Mouse (Mus musculus): ENCODE measurements around the gene Spata25. TPM values are rescaled to one million over a fixed set of nuclear protein-coding genes. Genes with fewer than 3 reads are reported as not detected.
A peak's percentile ranks its signal among the peaks of the same experiment; 100 is the strongest.

The Spata25 gene
- polyA plus RNA-seq, 1 experiment from 2014 or later, result not detected

DNA sequence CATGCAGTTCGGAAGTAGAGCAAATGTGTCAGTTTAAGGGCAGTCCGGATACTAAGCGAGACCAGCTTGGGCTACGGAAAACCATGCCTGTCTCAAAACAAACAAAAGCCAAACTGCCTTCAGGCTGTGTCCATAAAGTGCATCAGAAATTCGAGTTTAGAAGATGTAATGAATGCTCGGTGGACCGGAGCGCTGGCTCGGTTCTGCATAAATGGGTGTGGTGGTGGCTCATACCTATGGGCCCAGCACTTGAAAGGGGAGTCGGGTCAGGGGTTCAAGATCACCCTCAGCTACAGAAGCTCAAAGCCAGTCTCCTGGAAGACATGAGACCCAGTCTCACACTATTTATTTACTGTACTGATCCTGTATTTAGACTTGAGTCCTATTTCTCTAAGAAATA is 40.6 kb downstream of the Spata25 start:
- Histone ChIP-seq H3K4me1 (ENCODE audit: control insufficient read depth, insufficient read depth, low read length) (0 out of 2 replicates have a peak, but pooled peaks cover 2% of the 10 kb centered on the region), H3K4me3 (ENCODE audit: low read depth, low read length) (no peak overlapping the region), H3K9me3 (ENCODE audit: control insufficient read depth, low read length) (no peaks in the 10 kb centered on the region), H3K4me2 (ENCODE audit: low read depth, severe bottlenecking) (no peak overlapping the region), H3K36me3 (ENCODE audit: control insufficient read depth, insufficient read depth, low read length) (no peaks in the 10 kb centered on the region; the same call in 1 of the 2 replicates), H3K27me3 (ENCODE audit: control insufficient read depth, insufficient read depth, low read length) (no peaks in the 10 kb centered on the region), H3K9ac (ENCODE audit: low read length) (no peak overlapping the region), H3K27ac (replicated peaks; ENCODE audit: low read depth, low read length) (no peak overlapping the region)
- DNase-seq (ENCODE audit: low spot score), result no peak
- 83% methylated on average over 10 of the region's 10 CpGs for WGBS
- ATAC-seq (ENCODE audit: insufficient number of reproducible peaks, low FRiP score, low TSS enrichment, low read depth), result no peak

GRCm38 (mm10) chr2:164787032-164787431 is 41.3 kb downstream of the Spata25 start:
- Histone ChIP-seq H3K9me3 (ENCODE audit: control insufficient read depth, low read length) (no peaks in the 10 kb centered on the region), H3K36me3 (ENCODE audit: control insufficient read depth, insufficient read depth, low read length) (no peaks in the 10 kb centered on the region), H3K4me3 (ENCODE audit: low read depth, low read length) (no peak overlapping the region), H3K27me3 (ENCODE audit: control insufficient read depth, insufficient read depth, low read length) (no peaks in the 10 kb centered on the region), H3K4me1 (ENCODE audit: control insufficient read depth, insufficient read depth, low read length) (0 out of 2 replicates have a peak, but pooled peaks cover 2% of the 10 kb centered on the region), H3K9ac (ENCODE audit: low read length) (no peak overlapping the region), H3K4me2 (ENCODE audit: low read depth, severe bottlenecking) (peak overlapping the region; percentile 93), H3K27ac (replicated peaks; ENCODE audit: low read depth, low read length) (no peak overlapping the region)
- DNase-seq (ENCODE audit: low spot score) (no peak), ATAC-seq (ENCODE audit: insufficient number of reproducible peaks, low FRiP score, low TSS enrichment, low read depth) (no peak)
- WGBS, result 86% methylated on average over 3 of the region's 3 CpGs

DNA sequence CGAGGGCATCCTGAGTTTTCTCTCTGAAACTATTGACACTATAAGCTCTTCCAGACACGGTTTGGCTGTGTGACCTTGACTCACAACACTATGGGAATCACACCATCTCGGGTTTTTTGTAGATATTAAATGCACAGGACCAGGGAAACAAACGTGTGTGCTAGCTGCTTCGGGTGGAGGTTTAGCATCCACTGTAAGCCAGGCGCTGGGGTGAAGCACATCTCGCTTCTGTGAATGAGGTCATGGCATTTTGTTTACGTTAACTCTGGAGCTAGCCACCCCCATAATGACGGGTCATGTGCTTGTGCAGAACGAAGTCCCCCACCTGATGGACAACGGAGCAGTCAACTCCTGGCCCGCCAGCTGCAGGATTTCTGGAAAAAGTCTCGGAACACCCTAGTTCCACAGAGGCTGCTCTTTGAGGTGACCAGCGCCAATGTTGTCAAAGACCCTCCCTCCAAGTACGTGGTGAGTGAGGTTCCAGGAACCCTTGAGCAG is 41.9 kb downstream of the Spata25 start:
- ATAC-seq (ENCODE audit: insufficient number of reproducible peaks, low FRiP score, low TSS enrichment, low read depth) (no peak), DNase-seq (ENCODE audit: low spot score) (no peak)
- WGBS, result 9% methylated on average over 15 of the region's 15 CpGs
- Histone ChIP-seq H3K4me2 (ENCODE audit: low read depth, severe bottlenecking) (peak overlapping the region; percentile 93), H3K9me3 (ENCODE audit: control insufficient read depth, low read length) (no peaks in the 10 kb centered on the region), H3K36me3 (ENCODE audit: control insufficient read depth, insufficient read depth, low read length) (no peaks in the 10 kb centered on the region), H3K27me3 (ENCODE audit: control insufficient read depth, insufficient read depth, low read length) (no peaks in the 10 kb centered on the region), H3K9ac (ENCODE audit: low read length) (peak overlapping the region; percentile 68), H3K4me3 (ENCODE audit: low read depth, low read length) (peak overlapping the region; percentile 64), H3K27ac (replicated peaks; ENCODE audit: low read depth, low read length) (no peak overlapping the region), H3K4me1 (ENCODE audit: control insufficient read depth, insufficient read depth, low read length) (0 out of 2 replicates have a peak, but pooled peaks cover 2% of the 10 kb centered on the region)

- no peaks in the 10 kb centered on the region for H3K27me3 ChIP-seq (ENCODE audit: control insufficient read depth, insufficient read depth, low read length)
- WGBS, result under 1% methylated on average over 73 of the region's 89 CpGs
- H3K36me3 ChIP-seq (ENCODE audit: control insufficient read depth, insufficient read depth, low read length), result no peaks in the 10 kb centered on the region
- H3K27ac ChIP-seq (replicated peaks; ENCODE audit: low read depth, low read length), result peak within 1 kb of the TSS; percentile 45; the same call in 1 of the 2 replicates
- DNase-seq (ENCODE audit: low spot score), result peak; percentile 89
- ATAC-seq (ENCODE audit: insufficient number of reproducible peaks, low FRiP score, low TSS enrichment, low read depth), result peak; percentile 89
- peak within 1 kb of the TSS; percentile 64 for H3K4me3 ChIP-seq (ENCODE audit: low read depth, low read length)
- H3K4me2 ChIP-seq (ENCODE audit: low read depth, severe bottlenecking), result peak within 1 kb of the TSS; percentile 93
- peak within 1 kb of the TSS; percentile 68 for H3K9ac ChIP-seq (ENCODE audit: low read length)
- H3K4me1 ChIP-seq (ENCODE audit: control insufficient read depth, insufficient read depth, low read length), result 0 out of 2 replicates have a peak, but pooled peaks cover 2% of the 10 kb centered on the region
- H3K9me3 ChIP-seq (ENCODE audit: control insufficient read depth, low read length), result no peaks in the 10 kb centered on the region
These were observed 42.6 kb downstream of the Spata25 start, which contains the start of gene Snx21 for GRCm38 (mm10) chr2:164785481-164786387. Gene Snx21 (plus strand): TSS chr2:164785823.

DNA sequence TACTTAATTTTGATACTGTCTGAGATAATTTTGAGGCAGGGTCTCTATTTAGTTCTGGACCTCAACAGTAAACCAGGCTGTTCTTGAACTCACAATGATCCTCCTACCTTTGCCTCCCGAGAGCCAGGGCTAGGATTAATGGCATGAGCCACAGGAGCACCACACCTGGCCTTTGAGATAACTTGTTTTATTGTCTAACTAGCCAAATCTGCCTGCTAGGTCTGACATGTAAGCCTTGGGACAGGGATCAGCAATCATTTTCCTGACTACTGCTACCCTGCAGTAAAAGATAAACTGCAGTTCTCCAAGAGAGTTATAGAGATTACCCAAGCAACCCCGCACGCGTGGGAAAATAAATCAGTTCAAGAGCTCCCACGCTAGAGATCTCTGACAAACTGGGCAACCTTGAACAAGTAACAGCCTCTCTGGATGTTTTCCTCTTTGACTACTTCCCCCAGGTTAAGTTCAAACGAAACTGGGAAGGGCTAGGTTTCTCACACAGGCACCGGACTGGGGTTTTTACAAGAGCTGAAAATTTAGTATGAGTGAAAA is 43.4 kb downstream of the Spata25 start:
- DNase-seq (ENCODE audit: low spot score) (no peak), ATAC-seq (ENCODE audit: insufficient number of reproducible peaks, low FRiP score, low TSS enrichment, low read depth) (no peak)
- 14% methylated on average over 7 of the region's 7 CpGs for WGBS
- H3K4me2 ChIP-seq (ENCODE audit: low read depth, severe bottlenecking), result peak overlapping the region; percentile 93
- no peaks in the 10 kb centered on the region for H3K9me3 ChIP-seq (ENCODE audit: control insufficient read depth, low read length)
- H3K4me3 ChIP-seq (ENCODE audit: low read depth, low read length), result peak overlapping the region; percentile 64
- H3K4me1 ChIP-seq (ENCODE audit: control insufficient read depth, insufficient read depth, low read length), result 0 out of 2 replicates have a peak, but pooled peaks cover 2% of the 10 kb centered on the region
- no peak overlapping the region for H3K27ac ChIP-seq (replicated peaks; ENCODE audit: low read depth, low read length)
- peak overlapping the region; percentile 68 for H3K9ac ChIP-seq (ENCODE audit: low read length)
- no peaks in the 10 kb centered on the region for H3K27me3 ChIP-seq (ENCODE audit: control insufficient read depth, insufficient read depth, low read length)
- H3K36me3 ChIP-seq (ENCODE audit: control insufficient read depth, insufficient read depth, low read length), result no peaks in the 10 kb centered on the region

DNA sequence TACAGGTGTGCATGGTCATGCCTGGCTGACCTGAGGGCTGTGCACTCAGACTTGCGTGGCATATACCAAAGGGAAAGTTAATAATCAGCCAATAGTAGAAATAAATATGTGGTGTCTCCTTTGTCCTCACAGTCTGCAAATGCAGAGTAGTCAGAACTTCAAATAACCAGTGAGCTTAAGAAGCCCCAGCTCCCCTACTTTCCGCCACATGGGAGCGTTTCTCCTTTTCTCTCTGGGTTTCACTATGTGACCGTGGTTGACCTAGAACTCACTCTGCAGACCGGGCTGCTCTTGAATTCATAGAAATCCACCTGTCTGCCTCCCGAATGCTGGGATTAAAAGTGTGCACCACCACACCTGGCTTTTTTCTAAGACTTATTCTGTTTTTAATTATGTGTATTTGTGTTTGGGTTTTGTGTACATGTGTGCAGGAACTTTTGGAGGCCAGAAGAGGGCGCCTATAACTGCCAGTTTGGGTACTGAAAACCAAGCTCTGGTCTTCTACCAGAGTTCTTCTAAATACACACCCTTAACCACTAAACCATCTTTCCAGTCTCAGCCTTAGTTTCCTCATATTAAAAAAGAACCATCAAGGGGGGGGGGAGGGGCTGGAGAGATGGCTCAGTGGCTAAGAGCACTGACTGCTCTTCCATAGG is 44.3 kb downstream of the Spata25 start:
- no peak overlapping the region for H3K4me3 ChIP-seq (ENCODE audit: low read depth, low read length)
- H3K4me2 ChIP-seq (ENCODE audit: low read depth, severe bottlenecking), result no peak overlapping the region
- no peaks in the 10 kb centered on the region for H3K27me3 ChIP-seq (ENCODE audit: control insufficient read depth, insufficient read depth, low read length)
- no peaks in the 10 kb centered on the region for H3K9me3 ChIP-seq (ENCODE audit: control insufficient read depth, low read length)
- H3K9ac ChIP-seq (ENCODE audit: low read length), result no peak overlapping the region
- H3K36me3 ChIP-seq (ENCODE audit: control insufficient read depth, insufficient read depth, low read length), result no peaks in the 10 kb centered on the region
- ATAC-seq (ENCODE audit: insufficient number of reproducible peaks, low FRiP score, low TSS enrichment, low read depth) (no peak), DNase-seq (ENCODE audit: low spot score) (no peak)
- H3K4me1 ChIP-seq (ENCODE audit: control insufficient read depth, insufficient read depth, low read length), result 0 out of 2 replicates have a peak, but pooled peaks cover 2% of the 10 kb centered on the region
- no peak overlapping the region for H3K27ac ChIP-seq (replicated peaks; ENCODE audit: low read depth, low read length)
- 74% methylated on average over 7 of the region's 7 CpGs for whole genome bisulfite sequencing

DNA sequence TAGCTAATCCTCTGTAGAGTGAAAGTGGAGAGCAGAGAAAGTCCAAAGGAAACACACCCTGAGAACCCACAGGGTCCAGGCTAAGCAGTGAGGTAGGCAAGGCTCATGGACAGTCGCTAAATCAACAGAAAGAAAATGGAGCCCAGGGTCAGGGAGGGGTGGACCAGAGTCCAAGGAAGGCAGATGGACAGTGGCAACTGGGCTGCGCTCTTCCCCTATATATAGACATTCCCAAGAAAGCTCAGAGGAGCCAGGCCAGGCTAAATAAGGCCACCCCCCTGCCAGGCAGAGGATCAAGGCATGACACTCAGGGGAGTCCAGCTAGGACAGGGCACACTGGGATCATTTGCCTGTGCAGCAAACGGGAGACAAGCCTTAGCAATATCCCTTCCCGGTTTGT is 46.5 kb downstream of the Spata25 start:
- WGBS, result 83% methylated on average over 4 of the region's 4 CpGs
- Histone ChIP-seq H3K36me3 (ENCODE audit: control insufficient read depth, insufficient read depth, low read length) (no peaks in the 10 kb centered on the region), H3K9ac (ENCODE audit: low read length) (no peak overlapping the region), H3K27ac (replicated peaks; ENCODE audit: low read depth, low read length) (no peak overlapping the region), H3K4me2 (ENCODE audit: low read depth, severe bottlenecking) (no peak overlapping the region), H3K4me1 (ENCODE audit: control insufficient read depth, insufficient read depth, low read length) (no peaks in the 10 kb centered on the region), H3K27me3 (ENCODE audit: control insufficient read depth, insufficient read depth, low read length) (no peaks in the 10 kb centered on the region), H3K4me3 (ENCODE audit: low read depth, low read length) (no peak overlapping the region), H3K9me3 (ENCODE audit: control insufficient read depth, low read length) (no peaks in the 10 kb centered on the region)
- DNase-seq (ENCODE audit: low spot score), result no peak
- ATAC-seq (ENCODE audit: insufficient number of reproducible peaks, low FRiP score, low TSS enrichment, low read depth), result no peak

DNA sequence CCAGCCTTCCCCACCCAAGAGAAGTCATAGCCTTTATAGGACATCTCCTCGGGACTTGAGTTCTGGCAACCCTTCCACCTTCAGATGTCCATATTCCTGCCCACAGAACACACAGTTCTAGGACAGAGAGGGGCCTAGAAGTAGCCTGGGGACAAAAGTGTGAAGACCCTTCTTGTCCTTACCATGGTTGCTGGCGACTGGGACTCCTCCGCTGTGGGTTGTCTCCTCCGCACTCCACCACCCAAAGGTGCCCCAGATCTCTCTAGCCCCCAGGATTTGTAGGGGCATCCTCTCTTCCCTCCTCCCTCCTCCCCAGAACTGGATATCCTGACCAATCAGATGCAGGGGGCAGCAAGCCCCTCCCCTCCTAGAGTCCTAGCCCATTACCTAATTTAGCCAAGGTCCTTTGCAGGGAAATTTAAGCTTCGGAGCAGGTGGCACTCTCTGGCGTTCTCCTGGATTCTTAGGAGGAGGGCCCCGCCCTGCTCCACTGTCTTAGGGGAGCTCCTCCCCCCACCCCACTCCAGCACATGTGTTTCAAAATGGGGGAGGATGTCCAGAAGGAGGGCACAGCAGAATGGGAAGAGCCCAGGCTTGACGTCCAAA is 48.8 kb downstream of the Spata25 start, which contains the start of gene Tnnc2:
Gene Tnnc2, minus strand, starts transcription at position 487 of the 606 bp plus-strand sequence.
- Histone ChIP-seq H3K4me1 (ENCODE audit: control insufficient read depth, insufficient read depth, low read length) (no peaks in the 10 kb centered on the region), H3K4me3 (ENCODE audit: low read depth, low read length) (no peak within 1 kb of the TSS), H3K27ac (replicated peaks; ENCODE audit: low read depth, low read length) (no peak within 1 kb of the TSS), H3K27me3 (ENCODE audit: control insufficient read depth, insufficient read depth, low read length) (no peaks in the 10 kb centered on the region), H3K9ac (ENCODE audit: low read length) (no peak within 1 kb of the TSS), H3K36me3 (ENCODE audit: control insufficient read depth, insufficient read depth, low read length) (no peaks in the 10 kb centered on the region), H3K4me2 (ENCODE audit: low read depth, severe bottlenecking) (no peak within 1 kb of the TSS), H3K9me3 (ENCODE audit: control insufficient read depth, low read length) (no peaks in the 10 kb centered on the region)
- no peak for DNase-seq (ENCODE audit: low spot score)
- 76% methylated on average over 8 of the region's 8 CpGs for WGBS
- no peak for ATAC-seq (ENCODE audit: insufficient number of reproducible peaks, low FRiP score, low TSS enrichment, low read depth)
